Mouse (Mus musculus): ENCODE measurements around the gene Ryr1. TPM values are rescaled to one million over a fixed set of nuclear protein-coding genes. Genes with fewer than 3 reads are reported as not detected.
"Not testable (repeated sequence)": the region's sequence is repeated elsewhere in the genome, so short reads cannot be mapped to it uniquely, and the experiment has no call there.

Gene Ryr1
- polyA plus RNA-seq, 1 experiment from 2014 or later: 0.33 TPM

GRCm38 (mm10) chr7:29070364-29071168 lies 54.4 kb downstream of the Ryr1 start:
- ATAC-seq: no peak
- Histone ChIP-seq H3K9ac (no peak overlapping the region), H3K27me3 (replicated peaks) (peaks cover 83% of the 10 kb centered on the region), H3K27ac (no peak overlapping the region), H3K4me3 (no peak overlapping the region), H3K36me3 (no peaks in the 10 kb centered on the region), H3K9me3 (replicated peaks) (no peaks in the 10 kb centered on the region), H3K4me1 (peaks cover 10% of the 10 kb centered on the region), H3K4me2 (no peak overlapping the region)
- WGBS (ENCODE audit: insufficient replicate concordance): 62% methylated on average over 12 of the region's 12 CpGs

DNA sequence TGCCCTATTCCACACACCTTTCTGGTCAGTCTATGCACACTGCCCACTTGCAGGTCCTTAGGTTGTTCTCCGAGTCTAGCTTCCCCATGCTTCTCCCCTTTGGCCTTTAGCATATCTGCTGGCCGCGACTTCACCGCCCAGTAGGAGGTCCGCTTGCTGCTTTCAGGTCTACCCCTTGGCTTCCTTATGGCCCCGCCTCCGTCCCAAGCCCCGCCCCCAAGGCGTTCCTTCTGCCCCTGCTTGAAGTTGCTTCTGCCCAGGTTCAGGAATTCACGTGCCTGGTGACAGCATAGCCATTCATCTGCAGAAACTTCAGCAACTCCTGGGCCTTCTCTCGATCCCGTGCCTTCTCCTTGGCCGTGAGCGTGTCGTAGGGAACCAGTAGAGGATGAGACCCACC lies 57.2 kb downstream of the Ryr1 start:
- WGBS (ENCODE audit: insufficient replicate concordance): 9% methylated on average over 15 of the region's 15 CpGs
- Histone ChIP-seq H3K4me1 (peaks cover 4% of the 10 kb centered on the region), H3K9me3 (replicated peaks) (no peaks in the 10 kb centered on the region), H3K4me2 (no peak overlapping the region), H3K9ac (no peak overlapping the region), H3K27ac (no peak overlapping the region), H3K36me3 (no peaks in the 10 kb centered on the region), H3K4me3 (no peak overlapping the region), H3K27me3 (replicated peaks) (peaks cover 67% of the 10 kb centered on the region)
- ATAC-seq: peak; percentile 31; the same call in 1 of the 2 replicates

DNA sequence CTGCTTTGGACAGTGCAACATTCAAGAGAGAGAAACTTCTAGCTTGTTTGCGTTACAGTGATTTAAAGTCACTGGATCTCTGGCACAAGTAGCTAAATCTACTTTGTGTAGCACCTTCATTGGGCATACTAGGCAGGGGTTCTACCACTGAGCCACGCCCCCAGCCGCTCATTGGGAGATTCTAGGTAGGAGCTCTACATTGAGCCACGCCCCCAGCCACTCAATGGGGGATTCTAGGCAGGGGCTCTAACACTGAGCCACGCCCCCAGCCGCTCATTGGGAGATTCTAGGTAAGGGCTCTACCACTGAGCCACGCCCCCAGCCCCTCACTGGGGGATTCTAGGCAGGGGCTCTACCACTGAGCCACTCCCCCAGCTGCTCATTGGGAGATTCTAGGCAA lies 61.5 kb downstream of the Ryr1 start:
- not testable (repeated sequence) for H3K9ac ChIP-seq, H3K4me2 ChIP-seq
- 43% methylated on average over 7 of the region's 7 CpGs for WGBS (ENCODE audit: insufficient replicate concordance)

GRCm38 (mm10) chr7:29061522-29062037 lies 63.4 kb downstream of the Ryr1 start:
- WGBS (ENCODE audit: insufficient replicate concordance): 9% methylated on average over 19 of the region's 19 CpGs
- Histone ChIP-seq H3K27me3 (replicated peaks) (peaks cover 50% of the 10 kb centered on the region), H3K4me1 (peaks cover 4% of the 10 kb centered on the region; the same call in 1 of the 2 replicates), H3K36me3 (no peaks in the 10 kb centered on the region), H3K9ac (no peak overlapping the region), H3K9me3 (replicated peaks) (no peaks in the 10 kb centered on the region), H3K4me3 (no peak overlapping the region), H3K4me2 (peak overlapping the region; percentile 26), H3K27ac (no peak overlapping the region)
- ATAC-seq: no peak

More for the DNA sequence above, 61.5 kb downstream of the Ryr1 start:
- not testable (repeated sequence) for H3K36me3 ChIP-seq; H3K9me3 ChIP-seq (replicated peaks); H3K27ac ChIP-seq; ATAC-seq; H3K4me1 ChIP-seq; H3K4me3 ChIP-seq
- H3K27me3 ChIP-seq (replicated peaks): peaks cover 56% of the 10 kb centered on the region

DNA sequence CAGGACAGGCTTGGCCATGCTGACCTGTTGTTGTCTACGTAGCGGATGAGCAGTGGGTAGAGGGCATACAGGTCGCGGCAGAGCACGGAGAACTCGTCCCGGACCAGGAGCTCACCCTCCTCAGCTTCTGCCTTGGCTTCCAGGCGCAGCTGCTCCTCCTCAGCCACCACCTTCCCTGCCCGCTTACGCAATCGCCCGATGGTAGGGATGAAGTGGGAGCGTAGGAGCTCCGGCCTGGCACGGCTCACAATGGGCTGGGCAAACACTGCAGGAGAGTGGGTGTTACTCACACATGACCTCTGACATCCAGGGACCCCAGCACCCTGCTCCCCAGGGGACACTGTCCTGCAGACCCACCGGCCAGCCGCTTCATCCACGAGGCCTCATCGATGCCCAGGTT lies 65.5 kb downstream of the Ryr1 start:
- no peak overlapping the region for H3K4me2 ChIP-seq

DNA sequence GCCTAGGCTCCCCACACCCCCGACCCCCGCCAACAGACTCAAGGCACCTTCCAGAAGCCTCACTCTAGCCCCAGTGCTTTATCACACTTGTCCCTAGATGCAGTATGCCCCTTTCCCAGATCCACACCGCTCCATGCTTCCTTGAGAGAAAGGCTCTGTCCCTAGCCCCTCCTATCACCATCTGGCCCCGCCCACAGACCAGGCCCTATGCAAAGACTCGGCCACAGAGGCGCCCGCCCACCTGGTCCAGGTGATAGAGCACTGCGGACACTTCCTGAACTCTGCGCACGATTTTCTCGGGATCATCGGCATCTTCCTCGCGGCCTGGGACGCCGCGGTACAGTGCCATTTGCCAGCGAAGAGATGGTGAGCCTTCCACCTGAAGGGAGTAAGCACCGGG lies 72.2 kb downstream of the Ryr1 start:
- WGBS (ENCODE audit: insufficient replicate concordance): 5% methylated on average over 19 of the region's 19 CpGs
- no peak for ATAC-seq
- H3K4me1 ChIP-seq: 0 out of 2 replicates have a peak, but pooled peaks cover 5% of the 10 kb centered on the region
- no peaks in the 10 kb centered on the region for H3K9me3 ChIP-seq (replicated peaks)
- no peaks in the 10 kb centered on the region for H3K36me3 ChIP-seq
- no peak overlapping the region for H3K4me2 ChIP-seq
- H3K9ac ChIP-seq: no peak overlapping the region
- peaks cover 66% of the 10 kb centered on the region for H3K27me3 ChIP-seq (replicated peaks)
- no peak overlapping the region for H3K27ac ChIP-seq
- no peak overlapping the region for H3K4me3 ChIP-seq

More for the DNA sequence above, 65.5 kb downstream of the Ryr1 start:
- Histone ChIP-seq H3K27me3 (replicated peaks) (peaks cover 66% of the 10 kb centered on the region), H3K9me3 (replicated peaks) (no peaks in the 10 kb centered on the region), H3K4me1 (peaks cover 4% of the 10 kb centered on the region; the same call in 1 of the 2 replicates), H3K9ac (no peak overlapping the region), H3K27ac (no peak overlapping the region), H3K36me3 (no peaks in the 10 kb centered on the region), H3K4me3 (no peak overlapping the region)
- ATAC-seq: no peak
- WGBS (ENCODE audit: insufficient replicate concordance): 68% methylated on average over 19 of the region's 19 CpGs

GRCm38 (mm10) chr7:29050797-29051196 lies 74.2 kb downstream of the Ryr1 start:
- H3K4me3 ChIP-seq: no peak overlapping the region
- ATAC-seq: no peak
- 30% methylated on average over 2 of the region's 2 CpGs for WGBS (ENCODE audit: insufficient replicate concordance)
- no peak overlapping the region for H3K27ac ChIP-seq
- H3K27me3 ChIP-seq (replicated peaks): peaks cover 51% of the 10 kb centered on the region
- H3K9me3 ChIP-seq (replicated peaks): no peaks in the 10 kb centered on the region
- H3K9ac ChIP-seq: no peak overlapping the region
- H3K36me3 ChIP-seq: no peaks in the 10 kb centered on the region; the same call in 1 of the 2 replicates
- 0 out of 2 replicates have a peak, but pooled peaks cover 9% of the 10 kb centered on the region for H3K4me1 ChIP-seq
- no peak overlapping the region for H3K4me2 ChIP-seq

DNA sequence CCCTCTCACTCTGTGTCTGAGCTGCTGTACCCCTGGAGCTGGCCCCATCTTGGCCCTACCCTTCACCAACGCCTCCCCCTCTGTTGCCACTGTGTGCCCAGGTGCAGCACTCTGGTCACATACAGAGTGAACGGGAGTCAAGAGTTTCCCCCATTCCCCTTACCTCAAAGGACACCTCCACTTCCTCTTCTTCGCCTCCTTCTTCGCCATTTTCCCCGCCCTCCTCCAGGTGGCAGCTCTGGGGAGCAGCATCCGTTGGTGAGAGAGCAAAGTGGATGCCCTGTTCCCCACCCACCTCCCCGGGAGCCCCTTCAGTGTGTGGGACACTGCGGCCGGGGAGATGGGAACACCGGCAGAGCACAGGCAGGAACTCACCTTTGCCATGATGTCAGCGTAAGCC lies 76.4 kb downstream of the Ryr1 start:
- H3K4me3 ChIP-seq: no peak overlapping the region
- peaks cover 33% of the 10 kb centered on the region for H3K27me3 ChIP-seq (replicated peaks)
- H3K36me3 ChIP-seq: no peaks in the 10 kb centered on the region; the same call in 1 of the 2 replicates
- WGBS (ENCODE audit: insufficient replicate concordance): 71% methylated on average over 11 of the region's 11 CpGs
- ATAC-seq: no peak
- H3K9ac ChIP-seq: no peak overlapping the region
- no peak overlapping the region for H3K4me2 ChIP-seq
- H3K9me3 ChIP-seq (replicated peaks): no peaks in the 10 kb centered on the region
- H3K27ac ChIP-seq: no peak overlapping the region
- peaks cover 19% of the 10 kb centered on the region for H3K4me1 ChIP-seq

DNA sequence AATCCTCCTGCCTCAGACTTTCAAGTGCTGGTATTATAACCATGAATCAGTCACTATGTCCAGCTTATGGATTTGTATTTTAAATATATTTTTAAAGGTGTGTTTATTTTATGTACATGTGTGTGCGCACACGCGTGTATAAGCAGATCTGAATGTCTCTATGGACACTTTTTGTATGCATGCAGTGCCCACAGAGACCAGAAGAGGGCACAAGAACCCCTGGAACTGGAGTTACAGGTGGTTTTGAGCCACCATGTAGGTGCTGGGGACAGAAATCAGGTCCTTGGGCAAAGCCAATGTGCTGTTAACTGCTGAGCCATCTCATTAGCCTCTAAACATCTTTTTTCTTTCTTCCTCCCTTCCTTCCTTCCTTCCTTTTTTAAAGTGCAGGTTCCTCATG lies 76.9 kb downstream of the Ryr1 start:
- no peak overlapping the region for H3K27ac ChIP-seq
- peaks cover 27% of the 10 kb centered on the region for H3K27me3 ChIP-seq (replicated peaks)
- H3K9me3 ChIP-seq (replicated peaks): no peaks in the 10 kb centered on the region
- no peak overlapping the region for H3K9ac ChIP-seq
- ATAC-seq: no peak
- H3K4me3 ChIP-seq: no peak overlapping the region
- no peaks in the 10 kb centered on the region; the same call in 1 of the 2 replicates for H3K36me3 ChIP-seq
- 71% methylated on average over 3 of the region's 3 CpGs for WGBS (ENCODE audit: insufficient replicate concordance)
- no peak overlapping the region for H3K4me2 ChIP-seq
- peaks cover 24% of the 10 kb centered on the region for H3K4me1 ChIP-seq

- Histone ChIP-seq H3K4me2 (no peak overlapping the region), H3K4me3 (no peak overlapping the region), H3K27me3 (replicated peaks) (peaks cover 12% of the 10 kb centered on the region), H3K9me3 (replicated peaks) (no peaks in the 10 kb centered on the region), H3K27ac (no peak overlapping the region), H3K9ac (no peak overlapping the region), H3K36me3 (peaks cover 7% of the 10 kb centered on the region; the same call in 1 of the 2 replicates), H3K4me1 (peaks cover 26% of the 10 kb centered on the region)
- ATAC-seq: peak; percentile 35; the same call in 1 of the 2 replicates
- WGBS (ENCODE audit: insufficient replicate concordance): 8% methylated on average over 12 of the region's 12 CpGs
Observed at GRCm38 (mm10) chr7:29046533-29046932, 78.4 kb downstream of the Ryr1 start.

- WGBS (ENCODE audit: insufficient replicate concordance): 59% methylated on average over 9 of the region's 9 CpGs
- H3K9ac ChIP-seq: no peak overlapping the region
- 0 out of 2 replicates have a peak, but pooled peaks cover 7% of the 10 kb centered on the region for H3K27me3 ChIP-seq (replicated peaks)
- no peak overlapping the region for H3K4me3 ChIP-seq
- no peak overlapping the region for H3K27ac ChIP-seq
- peaks cover 38% of the 10 kb centered on the region for H3K4me1 ChIP-seq
- peaks cover 7% of the 10 kb centered on the region; the same call in 1 of the 2 replicates for H3K36me3 ChIP-seq
- no peak overlapping the region for H3K4me2 ChIP-seq
- no peak for ATAC-seq
- no peaks in the 10 kb centered on the region for H3K9me3 ChIP-seq (replicated peaks)
Observed at GRCm38 (mm10) chr7:29044302-29044701, 80.7 kb downstream of the Ryr1 start.

GRCm38 (mm10) chr7:29043674-29044057 lies 81.3 kb downstream of the Ryr1 start:
- Histone ChIP-seq H3K27ac (no peak overlapping the region), H3K9ac (no peak overlapping the region), H3K4me1 (peaks cover 38% of the 10 kb centered on the region), H3K9me3 (replicated peaks) (no peaks in the 10 kb centered on the region), H3K27me3 (replicated peaks) (0 out of 2 replicates have a peak, but pooled peaks cover 7% of the 10 kb centered on the region), H3K4me2 (peak overlapping the region; percentile 7; the same call in 1 of the 2 replicates), H3K36me3 (peaks cover 7% of the 10 kb centered on the region; the same call in 1 of the 2 replicates), H3K4me3 (no peak overlapping the region)
- no peak for ATAC-seq
- 44% methylated on average over 9 of the region's 11 CpGs for WGBS (ENCODE audit: insufficient replicate concordance)
